Mouse (Mus musculus) thymus, postnatal 10 days (tissue): ENCODE results near the gene Sash1.

Experiments used
- DNase-seq, 2 experiments: peaks; one replicate each; pipeline ENCODE4 v3.0.0; 2021; ENCODE audit warnings: low spot score in 2 of 2

Sash1 gene

DNA sequence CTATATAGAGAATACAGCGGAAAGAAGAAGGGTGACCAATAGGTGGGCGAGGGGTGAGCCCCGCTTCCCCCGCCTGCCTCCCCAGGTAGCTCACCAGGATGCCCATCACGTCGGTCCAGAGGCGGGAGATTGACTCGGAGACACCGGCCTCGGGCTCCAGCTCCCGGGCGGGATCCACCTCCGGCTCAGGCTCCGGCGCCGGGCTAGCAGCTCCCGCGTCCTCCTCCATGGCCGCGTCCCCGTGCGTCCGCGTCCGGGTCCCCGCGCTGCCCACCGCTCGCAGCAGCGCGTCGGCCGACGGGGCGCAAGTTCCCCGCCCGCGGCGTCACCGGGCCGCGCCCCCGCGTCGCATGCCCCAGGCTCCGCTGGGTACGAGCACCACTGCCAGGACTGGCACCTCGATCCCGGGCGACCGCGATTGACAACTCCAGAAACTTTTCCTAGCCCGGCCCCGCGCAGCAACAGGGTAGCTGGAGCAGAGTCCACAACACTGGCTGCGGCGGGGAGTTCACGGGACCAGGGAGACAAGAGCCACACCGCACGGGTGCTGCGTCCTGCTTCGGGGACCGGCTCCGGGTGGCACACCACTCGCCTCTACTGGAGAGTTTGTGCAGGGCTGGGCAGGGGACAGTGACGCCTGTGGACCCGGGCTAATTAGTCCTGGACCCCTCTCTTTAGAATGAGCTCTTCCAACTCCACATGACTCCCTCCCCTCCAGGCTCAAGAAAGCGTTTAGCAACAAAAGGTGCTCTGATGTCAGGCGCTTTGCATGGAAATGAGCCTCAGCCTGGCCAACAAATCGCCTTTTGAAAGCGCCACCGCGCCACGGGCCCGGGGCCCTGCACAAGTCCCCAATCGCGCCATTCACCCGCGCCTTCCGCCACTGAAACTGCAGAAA is at the start of gene Sash1:
Sash1 (minus strand) TSS at position 441 of the 898 bp plus-strand sequence.
- peak; percentile 4 to 11 for DNase-seq

GRCm38 (mm10) chr10:8935601-8936000 is 49.7 kb upstream of the Sash1 start:
- no peak for DNase-seq

DNA sequence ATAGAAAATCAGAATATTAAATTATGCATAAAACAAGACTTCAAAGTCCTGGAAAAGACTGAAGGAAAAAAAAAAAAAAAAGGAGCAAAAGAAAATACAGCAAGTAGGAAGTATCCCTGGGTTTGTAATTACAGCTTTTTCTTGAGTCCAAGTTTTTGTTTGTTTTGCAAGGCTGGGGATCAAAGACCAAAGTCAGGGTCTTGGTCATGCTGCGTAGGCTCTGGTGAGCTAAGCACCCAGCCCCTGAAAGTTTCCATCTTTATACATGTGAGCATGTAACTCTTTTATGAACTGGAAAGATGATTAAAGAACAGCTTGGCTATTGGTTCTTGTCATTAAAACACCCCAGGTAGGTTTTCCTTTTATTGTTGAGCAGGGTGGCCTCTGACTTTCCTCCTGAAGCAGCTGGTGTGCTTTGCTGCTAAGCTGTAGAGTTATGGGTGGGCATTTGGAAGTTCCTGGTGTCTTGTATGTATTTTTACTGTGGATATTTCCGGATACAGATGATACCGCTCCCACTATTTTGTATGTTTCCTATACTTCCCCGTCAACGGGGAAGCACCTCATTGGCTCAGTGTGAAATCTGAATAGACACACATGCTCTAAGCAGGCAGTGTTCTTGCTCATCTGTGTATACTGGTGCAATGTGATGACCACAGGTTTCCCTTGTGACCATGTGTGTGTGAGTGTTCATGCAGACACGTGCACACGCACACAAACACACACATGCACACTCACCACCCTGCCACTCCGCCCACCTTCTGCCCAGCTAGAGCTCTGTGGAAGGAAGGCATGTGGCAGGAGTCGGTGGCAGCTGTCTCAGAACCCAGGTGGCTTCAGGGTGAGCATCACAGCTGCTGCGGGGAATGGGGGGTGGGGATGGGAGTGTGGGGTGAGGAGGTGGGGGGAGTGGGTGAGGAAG is 47.8 kb upstream of the Sash1 start:
- peak; percentile 6 to 8 for DNase-seq

GRCm38 (mm10) chr10:8931548-8932240 is 45.8 kb upstream of the Sash1 start:
- DNase-seq, result no peak

- DNase-seq, result no peak
Measured at GRCm38 (mm10) chr10:8930672-8931071, 44.8 kb upstream of the Sash1 start.

- DNase-seq, result no peak
Measured at GRCm38 (mm10) chr10:8928775-8929647, 43.1 kb upstream of the Sash1 start.

- DNase-seq, result no peak
Measured at GRCm38 (mm10) chr10:8928261-8928660, 42.4 kb upstream of the Sash1 start.

GRCm38 (mm10) chr10:8926906-8927305 is 41.0 kb upstream of the Sash1 start:
- DNase-seq, result no peak

- no peak for DNase-seq
Measured at GRCm38 (mm10) chr10:8926295-8926694, 40.4 kb upstream of the Sash1 start.

DNA sequence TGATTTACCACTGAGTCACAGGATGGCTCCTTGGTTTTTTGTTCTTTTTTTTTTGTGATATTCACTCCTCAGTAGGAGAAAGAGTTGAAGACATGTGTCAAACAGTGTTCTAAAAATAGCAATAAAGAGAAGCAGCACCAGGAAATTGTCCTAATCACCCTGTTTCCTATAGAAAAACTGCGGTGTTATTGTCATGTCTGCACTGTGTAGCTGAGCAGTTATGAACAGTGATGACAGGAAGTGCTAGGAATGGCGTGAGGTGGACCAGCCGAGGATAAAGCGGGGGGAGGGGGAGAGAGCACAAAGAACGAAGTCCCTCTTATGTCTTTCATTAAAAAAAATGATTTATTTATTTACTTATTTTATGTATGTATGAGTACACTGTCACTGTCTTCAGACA is 39.4 kb upstream of the Sash1 start:
- no peak for DNase-seq

- no peak for DNase-seq
Measured at GRCm38 (mm10) chr10:8921098-8921693, 35.3 kb upstream of the Sash1 start.

- no peak for DNase-seq
Measured at GRCm38 (mm10) chr10:8917798-8918197, 31.9 kb upstream of the Sash1 start.

- no peak for DNase-seq
Measured at GRCm38 (mm10) chr10:8917350-8917749, 31.5 kb upstream of the Sash1 start.

- no peak for DNase-seq
Measured at GRCm38 (mm10) chr10:8915755-8916154, 29.9 kb upstream of the Sash1 start.

- no peak for DNase-seq
Measured at GRCm38 (mm10) chr10:8913904-8914303, 28.0 kb upstream of the Sash1 start.

- DNase-seq, result peak in 1 of 2 experiments; percentile 42
Measured at GRCm38 (mm10) chr10:8912706-8913275, 26.9 kb upstream of the Sash1 start.

GRCm38 (mm10) chr10:8912213-8912612 is 26.3 kb upstream of the Sash1 start:
- DNase-seq, result no peak

- no peak for DNase-seq
Measured at GRCm38 (mm10) chr10:8910237-8910990, 24.5 kb upstream of the Sash1 start.

DNA sequence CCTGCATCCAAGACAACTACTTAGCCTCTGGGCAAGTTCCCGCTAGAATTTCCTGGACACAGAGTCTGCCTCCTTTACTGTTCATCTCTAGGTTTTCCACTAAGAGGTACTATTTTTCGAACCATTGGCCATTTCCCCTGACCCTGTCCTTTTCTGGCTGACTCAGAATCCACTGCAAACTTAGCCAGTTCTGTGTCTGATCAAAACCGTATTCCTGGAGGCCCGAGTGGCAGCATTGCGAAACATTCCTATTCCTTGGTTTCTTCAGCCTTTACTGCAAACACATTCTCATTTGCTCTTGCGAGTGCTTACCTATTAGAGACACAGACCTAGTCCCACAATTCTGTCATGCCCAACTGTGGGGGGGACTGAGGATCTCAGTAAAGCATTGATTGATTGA is 17.2 kb upstream of the Sash1 start:
- DNase-seq, result no peak
